In genomic region chr11:98400161-98400726, GRCm38 (mm10) we compare ENCODE assay signal across 7 mouse cellular contexts. TPM values are rescaled to one million over a fixed set of nuclear protein-coding genes. Genes with fewer than 3 reads are reported as not detected.
DNase-seq lines count a peak whose midpoint lies in the region; ATAC-seq and TF ChIP-seq lines count a peak whose summit lies in the region.

TSS of gene Pgap3 (minus strand) at chr11:98400490.

- no peaks in the 10 kb centered on the region for H3K9me3 ChIP-seq in embryonic facial prominence, embryonic 11.5 days (replicated peaks; ENCODE audit: control insufficient read depth, low read length)
- H3K9me3 ChIP-seq in limb, embryonic 12.5 days: no peaks in the 10 kb centered on the region
- no peaks in the 10 kb centered on the region for H3K9me3 ChIP-seq in midbrain, embryonic 15.5 days

- peak; percentile 93 for DNase-seq in adrenal gland, postnatal 14 days
- DNase-seq in embryonic facial prominence, embryonic 11.5 days (ENCODE audit: low spot score): peak; percentile 94
- DNase-seq in heart, adult 11 months: peak; percentile 99
- DNase-seq in kidney, adult 2 months: peak; percentile 94
- peak; percentile 83 to 84 for DNase-seq in spleen, adult 2 months (ENCODE audit: low read depth in 1 of 2, low spot score in 2 of 2)

- H3K27ac ChIP-seq in embryonic facial prominence, embryonic 11.5 days (replicated peaks; ENCODE audit: low read depth, low read length): peak within 1 kb of the TSS; percentile 90
- peak within 1 kb of the TSS; percentile 100 for H3K27ac ChIP-seq in kidney, adult 2 months (ENCODE audit: insufficient read depth, low read depth, low read length)
- H3K27ac ChIP-seq in limb, embryonic 12.5 days: peak within 1 kb of the TSS; percentile 96
- H3K27ac ChIP-seq in midbrain, embryonic 15.5 days: peak within 1 kb of the TSS; percentile 96
- H3K27ac ChIP-seq in spleen, adult 2 months (ENCODE audit: insufficient read depth, low read length): peak within 1 kb of the TSS; percentile 91

- peak within 1 kb of the TSS; percentile 58 for H3K4me3 ChIP-seq in embryonic facial prominence, embryonic 11.5 days (ENCODE audit: low read depth, low read length)
- peak within 1 kb of the TSS; percentile 98 for H3K4me3 ChIP-seq in kidney, adult 2 months (ENCODE audit: insufficient read depth, low read depth, low read length)
- H3K4me3 ChIP-seq in limb, embryonic 12.5 days (replicated peaks): peak within 1 kb of the TSS; percentile 68
- H3K4me3 ChIP-seq in midbrain, embryonic 15.5 days: peak within 1 kb of the TSS; percentile 59
- H3K4me3 ChIP-seq in spleen, adult 2 months (ENCODE audit: extremely low read depth, insufficient read depth, insufficient read length): peak within 1 kb of the TSS; percentile 74

- peak within 1 kb of the TSS; percentile 59 for H3K4me2 ChIP-seq in embryonic facial prominence, embryonic 11.5 days (ENCODE audit: low read depth, low read length)
- peak within 1 kb of the TSS; percentile 65 for H3K4me2 ChIP-seq in limb, embryonic 12.5 days
- H3K4me2 ChIP-seq in midbrain, embryonic 15.5 days: peak within 1 kb of the TSS; percentile 74

- ATAC-seq in embryonic facial prominence, embryonic 11.5 days (replicated peaks; ENCODE audit: insufficient number of reproducible peaks, low FRiP score, low TSS enrichment, low read depth): peak; percentile 77
- ATAC-seq in limb, embryonic 12.5 days (ENCODE audit: insufficient number of reproducible peaks, insufficient read depth, low FRiP score, low TSS enrichment, low read depth): peak; percentile 88
- peak; percentile 91 for ATAC-seq in midbrain, embryonic 15.5 days (replicated peaks)

- WGBS in embryonic facial prominence, embryonic 11.5 days: under 1% methylated on average over 40 of the region's 40 CpGs
- 1% methylated on average over 40 of the region's 40 CpGs for WGBS in kidney, adult 2 months
- WGBS in limb, embryonic 12.5 days: under 1% methylated on average over 40 of the region's 40 CpGs
- under 1% methylated on average over 40 of the region's 40 CpGs for WGBS in midbrain, embryonic 15.5 days
- WGBS in spleen, adult 2 months: under 1% methylated on average over 40 of the region's 40 CpGs

- no peaks in the 10 kb centered on the region for H3K36me3 ChIP-seq in embryonic facial prominence, embryonic 11.5 days (replicated peaks; ENCODE audit: control insufficient read depth, insufficient read depth, low read depth, low read length)
- no peaks in the 10 kb centered on the region for H3K36me3 ChIP-seq in kidney, adult 2 months (ENCODE audit: control insufficient read depth, insufficient read depth, low read length)
- H3K36me3 ChIP-seq in limb, embryonic 12.5 days: peaks cover 5% of the 10 kb centered on the region; the same call in 1 of the 2 replicates
- no peaks in the 10 kb centered on the region for H3K36me3 ChIP-seq in midbrain, embryonic 15.5 days (replicated peaks)
- no peaks in the 10 kb centered on the region for H3K36me3 ChIP-seq in spleen, adult 2 months (ENCODE audit: control insufficient read depth, insufficient read depth, low read length)

- no peaks in the 10 kb centered on the region for H3K27me3 ChIP-seq in embryonic facial prominence, embryonic 11.5 days (ENCODE audit: control insufficient read depth, insufficient read depth, low read length)
- no peaks in the 10 kb centered on the region for H3K27me3 ChIP-seq in kidney, adult 2 months (replicated peaks; ENCODE audit: control insufficient read depth, insufficient read depth, low read length)
- peaks cover 6% of the 10 kb centered on the region; the same call in 1 of the 2 replicates for H3K27me3 ChIP-seq in limb, embryonic 12.5 days
- peaks cover 5% of the 10 kb centered on the region for H3K27me3 ChIP-seq in midbrain, embryonic 15.5 days (replicated peaks)
- no peaks in the 10 kb centered on the region for H3K27me3 ChIP-seq in spleen, adult 2 months (ENCODE audit: control insufficient read depth, insufficient read depth, low read length)

- H3K9ac ChIP-seq in embryonic facial prominence, embryonic 11.5 days (replicated peaks; ENCODE audit: low read length): peak within 1 kb of the TSS; percentile 80
- peak within 1 kb of the TSS; percentile 71 for H3K9ac ChIP-seq in limb, embryonic 12.5 days (replicated peaks)
- H3K9ac ChIP-seq in midbrain, embryonic 15.5 days: peak within 1 kb of the TSS; percentile 69

- no peaks in the 10 kb centered on the region for H3K4me1 ChIP-seq in embryonic facial prominence, embryonic 11.5 days (ENCODE audit: control insufficient read depth, insufficient read depth, low read length)
- H3K4me1 ChIP-seq in kidney, adult 2 months (ENCODE audit: control insufficient read depth, insufficient read depth, low read length): peaks cover 11% of the 10 kb centered on the region; the same call in 1 of the 2 replicates
- H3K4me1 ChIP-seq in limb, embryonic 12.5 days (replicated peaks): peaks cover 4% of the 10 kb centered on the region
- H3K4me1 ChIP-seq in midbrain, embryonic 15.5 days: peaks cover 7% of the 10 kb centered on the region
- peaks cover 3% of the 10 kb centered on the region; the same call in 1 of the 2 replicates for H3K4me1 ChIP-seq in spleen, adult 2 months (ENCODE audit: control insufficient read depth, insufficient read depth, insufficient read length)

- peak; percentile 25 for TF ChIP-seq POLR2A in kidney, adult 2 months (IDR thresholded peaks at IDR 0.05; ENCODE audit: low read depth, low read length)
- TF ChIP-seq POLR2A in spleen, adult 2 months (IDR thresholded peaks at IDR 0.05; ENCODE audit: low read depth, low read length): peak; percentile 39; the same call in 1 of the 2 replicates

- TF ChIP-seq CTCF in kidney, adult 2 months (conservative IDR thresholded peaks at IDR 0.05; ENCODE audit: insufficient read depth, insufficient read length, low read depth, low read length): no peak
- no peak for TF ChIP-seq CTCF in spleen, adult 2 months (IDR thresholded peaks at IDR 0.05; ENCODE audit: extremely low read depth, insufficient read depth, insufficient read length, insufficient replicate concordance)

RNA-seq across cellular contexts. Expression of gene Pgap3, which starts in this region (rescaled TPM):
- 5.3 and 5.9 TPM in 2 replicates for total RNA-seq in adrenal gland, postnatal 14 days (2021)
- polyA plus RNA-seq in embryonic facial prominence, embryonic 11.5 days (2014; fragmentation: Nextera tagmentation; extraction: Ambion mirVana): 6.0 and 6.5 TPM in 2 replicates
- 32.2 and 35.4 TPM in 2 replicates for polyA plus RNA-seq in kidney, adult 2 months (2012; rRNA removed)
- polyA plus RNA-seq in limb, embryonic 12.5 days (2016; fragmentation: Nextera tagmentation; extraction: Ambion mirVana): 7.9 and 9.7 TPM in 2 replicates
- 9.6 and 9.9 TPM in 2 replicates for polyA plus RNA-seq in midbrain, embryonic 15.5 days (2015; fragmentation: Nextera tagmentation; extraction: Ambion mirVana)
- 17.7 and 19.8 TPM in 2 replicates for polyA plus RNA-seq in spleen, adult 2 months (2012; rRNA removed)

Comparison
In these comparisons a context has a peak if more than half of its experiments do, and no peak if none do; other contexts are left out.
1. Peak in every context shown above with its lines: DNase-seq, ATAC-seq, H3K4me3 ChIP-seq and H3K27ac ChIP-seq.